Mouse (Mus musculus) fibroblast of lung, adult 2 months (primary cell): ENCODE measurements around the gene U2af1l4.

Source experiments
- DNase-seq: peaks from one replicate; pipeline ENCODE4 v3.0.0-alpha.2; 2011; ENCODE audit warnings: low read depth

Gene U2af1l4

GRCm38 (mm10) chr7:30553021-30553589, 10.0 kb upstream of the U2af1l4 start:
- no peak for DNase-seq

- no peak for DNase-seq
Observed at GRCm38 (mm10) chr7:30553810-30554584, 9.1 kb upstream of the U2af1l4 start.

GRCm38 (mm10) chr7:30556894-30557536, 6.1 kb upstream of the U2af1l4 start:
- DNase-seq = no peak

- DNase-seq = no peak
Observed at GRCm38 (mm10) chr7:30557901-30558514, 5.1 kb upstream of the U2af1l4 start.

GRCm38 (mm10) chr7:30558656-30559442, 4.3 kb upstream of the U2af1l4 start:
- DNase-seq = no peak

- peak; percentile 100 for DNase-seq
Observed at GRCm38 (mm10) chr7:30559443-30559954, 3.6 kb upstream of the U2af1l4 start, which contains the start of gene Lin37. TSS of gene Lin37 (minus strand) at chr7:30559838.

GRCm38 (mm10) chr7:30560296-30560695, 2.8 kb upstream of the U2af1l4 start:
- DNase-seq = no peak

- peak; percentile 28 for DNase-seq
Observed at GRCm38 (mm10) chr7:30562526-30563116, 480 bp upstream of the U2af1l4 start.

GRCm38 (mm10) chr7:30563906-30564280, 792 bp downstream of the U2af1l4 start:
- DNase-seq = no peak

- DNase-seq = no peak
Observed at GRCm38 (mm10) chr7:30564970-30565571, 2.0 kb downstream of the U2af1l4 start, which contains the start of gene Igflr1. TSS of gene Igflr1 (plus strand) at chr7:30565427.

GRCm38 (mm10) chr7:30566033-30566432, 2.9 kb downstream of the U2af1l4 start:
- no peak for DNase-seq

GRCm38 (mm10) chr7:30567555-30567954, 4.5 kb downstream of the U2af1l4 start:
- DNase-seq = no peak

GRCm38 (mm10) chr7:30572389-30572788, 9.3 kb downstream of the U2af1l4 start:
- no peak for DNase-seq

- no peak for DNase-seq
Observed at GRCm38 (mm10) chr7:30572969-30573368, 9.9 kb downstream of the U2af1l4 start.

- no peak for DNase-seq
Observed at GRCm38 (mm10) chr7:30579950-30580349, 16.8 kb downstream of the U2af1l4 start.

GRCm38 (mm10) chr7:30581547-30581946, 18.4 kb downstream of the U2af1l4 start:
- DNase-seq = no peak

GRCm38 (mm10) chr7:30584339-30584738, 21.2 kb downstream of the U2af1l4 start:
- no peak for DNase-seq

GRCm38 (mm10) chr7:30585170-30585569, 22.1 kb downstream of the U2af1l4 start:
- DNase-seq = no peak

- DNase-seq = no peak
Observed at GRCm38 (mm10) chr7:30586455-30587020, 23.4 kb downstream of the U2af1l4 start.
